Mouse (Mus musculus) midbrain, embryonic 16.5 days (tissue): ENCODE results near the gene Elf1. TPM values are rescaled to one million over a fixed set of nuclear protein-coding genes. Genes with fewer than 3 reads are reported as not detected.
A peak's percentile ranks its signal among the peaks of the same experiment; 100 is the strongest.

Experiments
- ATAC-seq: fragments of 200-750 bp; cut with Nextera tagmentation; 2 replicates; pipeline ENCODE4 v1.8.0; 2017; ENCODE audit warnings: moderate TSS enrichment
- H3K27ac ChIP-seq: fragments of 300-500 bp; sonication (generic); 2 replicates; pipeline ENCODE4 v1.5.1; 2014; ENCODE audit warnings: mild to moderate bottlenecking, low read length, mixed read lengths
- H3K27me3 ChIP-seq: fragments of 300-500 bp; sonication (generic); 2 replicates; pipeline ENCODE4 v1.6.1; 2014; ENCODE audit warnings: low read depth, low read length, mixed read lengths; ENCODE audit not compliant: control insufficient read depth, insufficient read depth
- H3K36me3 ChIP-seq: fragments of 300-500 bp; sonication (generic); 2 replicates; pipeline ENCODE4 v1.6.1; 2014; ENCODE audit warnings: mild to moderate bottlenecking, low read length, moderate library complexity, mixed read lengths; ENCODE audit not compliant: control insufficient read depth, insufficient read depth
- H3K4me1 ChIP-seq: fragments of 300-500 bp; sonication (generic); 2 replicates; pipeline ENCODE4 v1.6.1; 2014; ENCODE audit warnings: mild to moderate bottlenecking, low read length, mixed read lengths; ENCODE audit not compliant: control insufficient read depth, insufficient read depth
- H3K4me2 ChIP-seq: fragments of 300-500 bp; sonication (generic); 2 replicates; pipeline ENCODE4 v1.6.1; 2014; ENCODE audit warnings: mild to moderate bottlenecking, low read length, mixed read lengths
- H3K4me3 ChIP-seq: fragments of 300-500 bp; sonication (generic); 2 replicates; pipeline ENCODE4 v1.5.1; 2014; ENCODE audit warnings: low read depth, mild to moderate bottlenecking, low read length, moderate library complexity, mixed read lengths
- H3K9ac ChIP-seq: fragments of 300-500 bp; sonication (generic); 2 replicates; pipeline ENCODE4 v1.6.1; 2014; ENCODE audit warnings: low read depth, low read length, mixed read lengths
- H3K9me3 ChIP-seq: fragments of 300-500 bp; sonication (generic); replicated peaks from 2 replicates; pipeline ENCODE4 v1.6.1; 2014; ENCODE audit warnings: mild to moderate bottlenecking, low read length, mixed read lengths; ENCODE audit not compliant: control insufficient read depth, poor library complexity, severe bottlenecking
- WGBS: fragments of 180-500 bp; shearing (Covaris S2); extraction: QIAGEN DNeasy Blood & Tissue Kit; methylation state at CpG from one replicate; pipeline ENCODE4 v1.1.7; 2014; 5-methylcytosine and 5-hydroxymethylcytosine counted together
- polyA plus RNA-seq: library from polyadenylated mRNA; unstranded; fragments of >200 nt; fragmentation: Nextera tagmentation; extraction: Ambion mirVana; gene quantifications from 2 replicates; pipeline ENCODE4 v1.2.1, GENCODE M21; 2015

Elf1 gene
- polyA plus RNA-seq, 1 experiment from 2014 or later, result 2.0 TPM

DNA sequence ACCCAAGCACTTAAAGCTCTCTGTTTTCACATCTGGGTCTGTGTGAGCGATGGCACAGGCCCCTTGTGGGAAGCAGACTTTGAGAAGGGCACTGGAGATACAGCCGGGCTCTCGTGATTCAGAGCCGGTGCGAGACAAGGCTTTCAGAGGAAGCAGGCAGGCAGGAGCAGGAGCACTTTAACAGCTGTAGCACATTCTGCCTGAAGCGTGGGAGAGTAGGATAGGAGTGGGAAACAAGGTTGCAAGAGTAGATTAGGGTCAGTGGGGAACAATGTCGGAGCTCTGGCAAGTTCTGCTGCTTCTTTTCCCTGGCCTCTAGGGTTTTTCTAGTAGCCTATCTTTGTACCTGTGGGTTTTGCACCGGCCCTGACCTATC lies 5.6 kb downstream of the Elf1 start:
- H3K9ac ChIP-seq, result no peak overlapping the region; the same call in 1 of the 2 replicates
- peak overlapping the region; percentile 48 for H3K4me3 ChIP-seq
- peak overlapping the region; percentile 77 for H3K4me2 ChIP-seq
- 30% methylated on average over 8 of the region's 8 CpGs for WGBS
- no peak for ATAC-seq
- H3K27me3 ChIP-seq, result no peaks in the 10 kb centered on the region
- no peaks in the 10 kb centered on the region for H3K36me3 ChIP-seq
- peaks cover 24% of the 10 kb centered on the region for H3K4me1 ChIP-seq
- H3K9me3 ChIP-seq, result no peaks in the 10 kb centered on the region
- no peak overlapping the region for H3K27ac ChIP-seq

DNA sequence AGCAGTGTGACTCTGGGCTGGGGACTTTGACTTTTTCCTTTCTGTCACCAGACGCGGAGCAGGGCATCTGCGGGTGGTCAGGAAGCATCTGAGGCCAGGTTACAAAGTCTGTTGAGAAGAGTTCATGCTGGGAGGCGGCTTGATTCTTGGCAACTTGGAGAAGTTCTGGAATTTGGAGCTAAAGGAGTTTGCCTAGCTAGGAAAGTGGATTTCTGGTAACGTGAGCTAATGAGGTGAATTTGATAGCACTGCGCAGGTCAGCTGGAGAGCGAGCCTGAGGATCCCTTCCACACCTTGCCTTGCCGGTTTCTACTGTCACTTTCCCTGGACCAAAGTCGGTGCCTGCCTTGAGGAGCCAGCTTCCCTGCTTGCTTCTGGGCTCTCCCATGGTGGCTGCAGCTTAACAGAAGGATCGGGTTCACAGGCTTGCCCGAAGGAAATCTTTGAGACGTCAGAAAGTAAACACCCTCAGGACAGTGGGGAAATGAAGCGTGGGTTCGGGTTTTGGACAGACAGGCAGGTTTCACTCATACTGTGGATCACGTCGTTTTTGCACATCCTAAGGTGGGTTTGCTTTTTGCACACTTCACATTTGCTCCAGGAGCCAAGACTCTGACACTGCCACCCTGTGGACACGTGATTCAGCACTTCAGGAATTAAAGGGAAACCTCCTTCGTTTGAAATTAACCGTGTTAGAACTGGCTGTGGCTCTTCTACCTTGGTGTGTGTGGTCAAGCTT lies 6.2 kb downstream of the Elf1 start:
- Histone ChIP-seq H3K27ac (peak overlapping the region; percentile 60; the same call in 1 of the 2 replicates), H3K4me1 (peaks cover 24% of the 10 kb centered on the region), H3K9me3 (no peaks in the 10 kb centered on the region), H3K4me3 (peak overlapping the region; percentile 48), H3K4me2 (peak overlapping the region; percentile 77), H3K36me3 (no peaks in the 10 kb centered on the region), H3K9ac (peak overlapping the region; percentile 56), H3K27me3 (no peaks in the 10 kb centered on the region)
- 7% methylated on average over 19 of the region's 19 CpGs for WGBS
- ATAC-seq, result 0 out of 2 replicates have a peak, but pooled peaks have one; percentile 38

DNA sequence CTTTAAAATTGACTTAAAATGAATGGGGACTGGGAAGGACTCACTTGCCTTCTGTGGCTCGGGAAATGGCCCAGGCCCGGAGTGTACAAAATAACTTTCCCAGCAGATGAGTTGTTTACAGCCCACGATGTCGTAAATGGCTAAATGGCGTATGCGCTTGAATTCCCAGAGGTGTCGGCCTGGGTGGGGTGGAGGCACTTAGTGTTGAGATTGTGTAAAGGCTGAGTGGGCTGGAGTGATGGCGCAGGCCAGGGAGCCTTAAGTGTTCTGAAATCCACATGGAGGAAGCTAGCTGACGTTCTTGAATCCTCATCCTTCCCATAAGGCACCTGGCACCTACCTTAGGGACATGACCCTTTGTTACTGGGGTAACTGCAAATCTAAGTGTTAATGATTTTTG lies 7.5 kb downstream of the Elf1 start:
- no peak for ATAC-seq
- Histone ChIP-seq H3K27me3 (no peaks in the 10 kb centered on the region), H3K36me3 (no peaks in the 10 kb centered on the region), H3K4me1 (peaks cover 12% of the 10 kb centered on the region), H3K9me3 (no peaks in the 10 kb centered on the region), H3K4me3 (no peak overlapping the region), H3K4me2 (no peak overlapping the region), H3K27ac (no peak overlapping the region), H3K9ac (no peak overlapping the region)
- 84% methylated on average over 9 of the region's 9 CpGs for WGBS

DNA sequence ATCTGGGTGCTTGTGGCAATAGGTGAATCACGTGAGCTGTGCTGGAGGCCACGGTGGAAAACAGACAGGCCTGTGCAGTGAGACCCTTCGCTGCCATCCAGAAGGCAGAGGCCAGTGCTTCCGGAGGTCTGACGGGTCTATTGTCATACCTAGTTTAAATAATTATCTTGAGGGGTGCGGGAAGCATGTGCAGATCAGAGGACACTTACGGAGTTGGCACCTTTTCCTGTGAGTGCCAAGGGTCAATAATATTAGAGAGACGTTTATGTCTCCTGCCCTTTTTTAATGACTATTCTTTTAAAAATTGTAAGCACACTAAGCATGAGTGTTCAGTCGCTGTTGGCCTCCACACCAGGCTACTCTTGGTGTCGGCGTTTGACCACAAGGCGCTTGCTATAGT lies 8.2 kb downstream of the Elf1 start:
- 84% methylated on average over 12 of the region's 12 CpGs for WGBS
- Histone ChIP-seq H3K27me3 (no peaks in the 10 kb centered on the region), H3K9ac (no peak overlapping the region), H3K4me3 (no peak overlapping the region), H3K27ac (no peak overlapping the region), H3K4me2 (no peak overlapping the region), H3K36me3 (no peaks in the 10 kb centered on the region), H3K4me1 (peaks cover 10% of the 10 kb centered on the region), H3K9me3 (no peaks in the 10 kb centered on the region)
- no peak for ATAC-seq

DNA sequence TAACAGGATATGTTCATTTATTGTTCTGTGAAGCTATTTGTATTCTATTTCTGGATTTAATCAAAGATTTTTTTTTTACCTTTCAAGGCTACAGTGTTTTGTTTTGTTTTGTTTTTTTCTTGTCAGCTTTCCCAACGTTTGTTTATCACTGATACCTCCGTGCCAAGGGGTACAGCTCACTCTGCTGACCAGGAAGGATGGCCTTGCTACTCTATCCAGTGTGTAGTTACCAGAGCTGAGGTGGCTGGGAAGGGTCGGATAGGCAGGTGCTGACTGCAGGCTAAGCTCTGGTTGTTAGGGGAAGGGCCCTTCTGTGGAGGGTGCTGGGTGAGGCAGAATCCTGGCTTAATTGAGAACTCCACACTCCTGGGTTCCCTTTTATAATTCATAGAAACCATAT lies 9.3 kb downstream of the Elf1 start:
- 76% methylated on average over 3 of the region's 3 CpGs for WGBS
- H3K4me1 ChIP-seq, result peaks cover 10% of the 10 kb centered on the region
- no peaks in the 10 kb centered on the region for H3K9me3 ChIP-seq
- H3K36me3 ChIP-seq, result no peaks in the 10 kb centered on the region
- ATAC-seq, result no peak
- H3K4me2 ChIP-seq, result no peak overlapping the region
- H3K27ac ChIP-seq, result no peak overlapping the region
- H3K4me3 ChIP-seq, result no peak overlapping the region
- H3K9ac ChIP-seq, result no peak overlapping the region
- no peaks in the 10 kb centered on the region for H3K27me3 ChIP-seq

DNA sequence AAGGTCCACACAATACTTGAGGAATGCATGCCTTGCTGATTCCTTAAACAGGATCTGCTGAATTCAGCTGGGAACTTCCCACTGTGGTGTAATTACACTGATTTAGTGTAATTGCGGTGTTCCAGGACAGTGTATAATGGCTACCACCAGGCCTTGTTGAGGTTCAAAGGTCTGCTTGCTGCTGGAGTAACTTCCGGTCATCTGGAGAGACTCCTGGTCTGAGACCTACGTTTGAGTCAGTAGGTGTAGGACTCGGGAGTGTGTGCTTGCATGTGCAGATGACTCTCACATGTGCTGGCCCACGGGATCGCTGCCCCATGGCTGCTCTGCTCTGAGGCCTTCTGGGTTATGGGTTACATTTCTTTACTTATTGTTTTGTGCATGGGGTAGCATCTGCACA lies 13.4 kb downstream of the Elf1 start:
- Histone ChIP-seq H3K27me3 (no peaks in the 10 kb centered on the region), H3K9me3 (no peaks in the 10 kb centered on the region), H3K4me3 (no peak overlapping the region), H3K4me1 (no peaks in the 10 kb centered on the region), H3K9ac (no peak overlapping the region), H3K4me2 (no peak overlapping the region), H3K27ac (no peak overlapping the region), H3K36me3 (no peaks in the 10 kb centered on the region)
- no peak for ATAC-seq
- WGBS, result 89% methylated on average over 6 of the region's 6 CpGs

DNA sequence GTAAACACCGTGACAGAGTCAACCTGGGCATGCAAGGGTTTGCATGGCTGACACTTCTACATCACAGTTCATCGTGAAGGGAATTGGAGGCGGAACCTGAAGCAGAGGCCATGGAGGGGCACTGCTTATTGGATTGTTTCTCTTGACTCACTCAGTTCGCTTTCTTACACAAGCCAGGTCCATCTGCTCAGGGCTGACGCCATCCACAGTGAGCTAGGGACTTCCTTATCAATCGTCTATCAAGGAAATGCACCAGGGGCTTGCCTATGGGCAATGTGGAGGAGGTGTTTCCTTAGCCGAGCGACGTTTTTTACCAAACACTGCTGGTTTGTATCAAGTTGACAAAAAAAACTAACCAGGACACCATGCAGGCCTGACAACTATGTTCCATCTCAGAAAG lies 18.3 kb downstream of the Elf1 start:
- 91% methylated on average over 9 of the region's 9 CpGs for WGBS
- H3K4me1 ChIP-seq, result no peaks in the 10 kb centered on the region
- no peak for ATAC-seq
- no peak overlapping the region for H3K4me3 ChIP-seq
- H3K4me2 ChIP-seq, result no peak overlapping the region
- H3K27ac ChIP-seq, result no peak overlapping the region
- H3K36me3 ChIP-seq, result no peaks in the 10 kb centered on the region
- no peak overlapping the region for H3K9ac ChIP-seq
- H3K9me3 ChIP-seq, result no peaks in the 10 kb centered on the region
- H3K27me3 ChIP-seq, result no peaks in the 10 kb centered on the region

DNA sequence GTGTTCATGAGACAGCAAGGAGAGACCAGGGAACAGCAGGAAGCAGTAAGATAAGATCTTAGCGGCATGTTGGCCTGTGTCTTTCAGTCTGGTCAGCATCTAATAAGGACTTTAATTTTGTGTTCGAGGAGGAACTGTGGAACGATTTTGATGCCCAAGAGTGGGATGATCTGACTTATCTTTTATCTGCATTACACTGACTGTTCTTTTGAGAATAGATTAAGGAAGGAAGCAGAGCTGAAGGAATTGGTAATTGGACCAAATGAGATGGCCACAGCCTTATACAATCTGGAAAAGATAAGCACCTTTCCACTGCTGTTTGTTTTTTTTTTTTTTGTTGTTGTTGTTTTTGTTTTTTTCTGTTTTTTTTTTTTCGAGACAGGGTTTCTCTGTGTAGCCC lies 19.8 kb downstream of the Elf1 start:
- no peak overlapping the region for H3K4me3 ChIP-seq
- no peak overlapping the region for H3K4me2 ChIP-seq
- no peaks in the 10 kb centered on the region for H3K9me3 ChIP-seq
- no peaks in the 10 kb centered on the region for H3K36me3 ChIP-seq
- H3K9ac ChIP-seq, result no peak overlapping the region
- no peaks in the 10 kb centered on the region for H3K4me1 ChIP-seq
- no peak for ATAC-seq
- WGBS, result 77% methylated on average over 4 of the region's 4 CpGs
- H3K27me3 ChIP-seq, result no peaks in the 10 kb centered on the region
- H3K27ac ChIP-seq, result no peak overlapping the region

DNA sequence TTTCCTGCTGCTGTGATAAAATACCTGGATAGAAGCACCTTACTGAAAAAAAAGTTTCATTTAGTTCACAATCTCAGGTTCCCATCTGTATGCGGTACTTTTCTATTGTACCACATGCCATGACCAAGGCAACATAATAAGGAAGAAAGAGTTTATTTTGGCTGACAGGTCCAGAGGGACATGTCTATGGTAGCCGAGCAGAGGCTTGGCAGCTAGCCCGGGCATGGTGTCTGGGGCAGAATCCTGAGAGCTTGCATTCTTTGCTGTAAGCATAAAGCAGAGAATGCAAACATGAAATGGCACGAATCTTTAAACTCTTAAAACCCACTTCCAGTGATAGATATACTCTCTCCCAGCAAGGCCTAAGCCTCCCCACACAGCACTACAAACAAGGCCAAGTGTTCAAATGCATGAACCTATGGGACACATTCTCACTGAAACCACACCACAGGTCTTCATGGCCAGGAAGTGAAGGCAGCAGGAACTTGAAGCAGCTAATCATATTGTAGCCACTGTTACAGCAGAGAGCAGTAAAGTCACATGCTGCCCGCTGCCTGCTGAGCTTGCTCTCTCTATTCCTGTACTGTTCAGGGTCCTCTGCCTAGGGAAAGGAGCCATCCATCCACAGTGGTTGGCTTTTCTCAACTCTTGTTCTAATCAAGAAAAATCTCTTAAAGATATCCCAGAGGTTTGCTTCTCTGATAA lies 22.5 kb downstream of the Elf1 start:
- no peaks in the 10 kb centered on the region for H3K4me1 ChIP-seq
- no peak overlapping the region for H3K27ac ChIP-seq
- no peak overlapping the region for H3K9ac ChIP-seq
- H3K4me3 ChIP-seq, result no peak overlapping the region
- no peak overlapping the region for H3K4me2 ChIP-seq
- no peaks in the 10 kb centered on the region for H3K27me3 ChIP-seq
- H3K9me3 ChIP-seq, result no peaks in the 10 kb centered on the region
- ATAC-seq, result no peak
- 64% methylated on average over 5 of the region's 5 CpGs for WGBS
- no peaks in the 10 kb centered on the region for H3K36me3 ChIP-seq
